Mouse (Mus musculus) embryonic facial prominence, embryonic 13.5 days (tissue): ENCODE results near the gene Atp10b. TPM values are rescaled to one million over a fixed set of nuclear protein-coding genes. Genes with fewer than 3 reads are reported as not detected.

Source experiments
- ATAC-seq: fragments of 200-750 bp; cut with Nextera tagmentation; 2 replicates; pipeline ENCODE4 v1.8.0; 2017; ENCODE audit warnings: low read depth; ENCODE audit not compliant: insufficient number of reproducible peaks, insufficient read depth, low FRiP score, low TSS enrichment
- H3K27ac ChIP-seq: fragments of 300-500 bp; sonication (generic); 2 replicates; pipeline ENCODE4 v1.5.1; 2015; ENCODE audit warnings: moderate library complexity, mild to moderate bottlenecking, inconsistent platforms
- H3K27me3 ChIP-seq: fragments of 300-500 bp; sonication (generic); 2 replicates; pipeline ENCODE4 v1.6.1; 2015; ENCODE audit warnings: mild to moderate bottlenecking, inconsistent platforms
- H3K36me3 ChIP-seq: fragments of 300-500 bp; sonication (generic); 2 replicates; pipeline ENCODE4 v1.6.1; 2015; ENCODE audit warnings: mild to moderate bottlenecking, inconsistent platforms
- H3K4me1 ChIP-seq: fragments of 300-500 bp; sonication (generic); 2 replicates; pipeline ENCODE4 v1.6.1; 2015; ENCODE audit warnings: inconsistent platforms
- H3K4me2 ChIP-seq: fragments of 300-500 bp; sonication (generic); 2 replicates; pipeline ENCODE4 v1.6.1; 2015; ENCODE audit warnings: moderate library complexity, mild to moderate bottlenecking, inconsistent platforms
- H3K4me3 ChIP-seq: fragments of 300-500 bp; sonication (generic); 2 replicates; pipeline ENCODE4 v1.5.1; 2015; ENCODE audit warnings: mild to moderate bottlenecking, inconsistent platforms
- H3K9ac ChIP-seq: fragments of 300-500 bp; sonication (generic); 2 replicates; pipeline ENCODE4 v1.6.1; 2015; ENCODE audit warnings: mild to moderate bottlenecking, inconsistent platforms
- H3K9me3 ChIP-seq: fragments of 300-500 bp; sonication (generic); 2 replicates; pipeline ENCODE4 v1.6.1; 2016; ENCODE audit warnings: inconsistent platforms
- WGBS: fragments of 180-500 bp; shearing (Covaris S2); methylation state at CpG from one replicate; pipeline ENCODE4 v1.1.7; 2015; ENCODE audit warnings: mixed read lengths; 5-methylcytosine and 5-hydroxymethylcytosine counted together
- polyA plus RNA-seq: library from polyadenylated mRNA; unstranded; fragments of >200 nt; fragmentation: Nextera tagmentation; extraction: Ambion mirVana; gene quantifications from 2 replicates; pipeline ENCODE4 v1.2.1, GENCODE M21; 2015

Gene Atp10b
- polyA plus RNA-seq, 1 experiment from 2014 or later, result 1.0 TPM

GRCm38 (mm10) chr11:43200089-43200488 lies 50.4 kb downstream of the Atp10b start:
- Histone ChIP-seq H3K27ac (no peak overlapping the region), H3K9me3 (no peaks in the 10 kb centered on the region), H3K36me3 (no peaks in the 10 kb centered on the region), H3K4me3 (no peak overlapping the region), H3K4me1 (0 out of 2 replicates have a peak, but pooled peaks cover 6% of the 10 kb centered on the region), H3K27me3 (no peaks in the 10 kb centered on the region), H3K9ac (no peak overlapping the region), H3K4me2 (no peak overlapping the region)
- 99% methylated on average over 2 of the region's 2 CpGs for WGBS
- ATAC-seq, result no peak

- Histone ChIP-seq H3K9ac (no peak overlapping the region), H3K27ac (no peak overlapping the region), H3K9me3 (no peaks in the 10 kb centered on the region), H3K4me3 (no peak overlapping the region), H3K4me1 (0 out of 2 replicates have a peak, but pooled peaks cover 6% of the 10 kb centered on the region), H3K27me3 (no peaks in the 10 kb centered on the region), H3K4me2 (no peak overlapping the region), H3K36me3 (no peaks in the 10 kb centered on the region)
- no peak for ATAC-seq
- 24% methylated on average over 3 of the region's 3 CpGs for WGBS
Observed at GRCm38 (mm10) chr11:43203580-43203979, 53.9 kb downstream of the Atp10b start.

DNA sequence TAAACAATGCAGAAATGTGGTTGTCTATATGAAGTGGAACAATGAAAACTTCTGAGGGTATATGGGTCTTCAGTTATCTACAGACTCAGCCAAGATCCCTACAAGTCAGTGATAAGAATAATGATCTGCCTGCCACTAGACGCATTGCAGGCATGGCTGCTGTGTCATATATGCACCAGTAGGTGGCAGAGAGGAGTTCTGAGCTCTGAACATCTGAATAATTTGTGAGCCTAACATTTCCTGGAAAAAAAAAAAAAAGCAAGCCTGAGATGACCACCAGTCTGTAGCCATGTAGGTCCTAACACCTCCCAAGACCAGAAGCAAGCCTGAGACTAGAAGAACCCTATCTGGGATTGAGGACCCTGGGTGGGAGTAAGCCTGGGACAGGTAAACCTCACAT lies 63.5 kb downstream of the Atp10b start:
- Histone ChIP-seq H3K4me1 (0 out of 2 replicates have a peak, but pooled peaks cover 3% of the 10 kb centered on the region), H3K9ac (no peak overlapping the region), H3K27me3 (no peaks in the 10 kb centered on the region), H3K36me3 (no peaks in the 10 kb centered on the region), H3K27ac (no peak overlapping the region), H3K4me2 (no peak overlapping the region), H3K9me3 (no peaks in the 10 kb centered on the region), H3K4me3 (no peak overlapping the region)
- no peak for ATAC-seq
- 28% methylated on average over 1 of the region's 1 CpGs for WGBS

- H3K4me2 ChIP-seq, result no peak overlapping the region
- no peak overlapping the region for H3K9ac ChIP-seq
- no peaks in the 10 kb centered on the region for H3K9me3 ChIP-seq
- no peak overlapping the region for H3K27ac ChIP-seq
- 0 out of 2 replicates have a peak, but pooled peaks have one; percentile 62 for ATAC-seq
- no peak overlapping the region for H3K4me3 ChIP-seq
- 92% methylated on average over 1 of the region's 1 CpGs for WGBS
- 0 out of 2 replicates have a peak, but pooled peaks cover 3% of the 10 kb centered on the region for H3K4me1 ChIP-seq
- H3K27me3 ChIP-seq, result no peaks in the 10 kb centered on the region
- H3K36me3 ChIP-seq, result no peaks in the 10 kb centered on the region
Observed at GRCm38 (mm10) chr11:43213740-43214139, 64.1 kb downstream of the Atp10b start.

GRCm38 (mm10) chr11:43217021-43217420 lies 67.3 kb downstream of the Atp10b start:
- Histone ChIP-seq H3K27me3 (no peaks in the 10 kb centered on the region), H3K9me3 (no peaks in the 10 kb centered on the region), H3K4me2 (no peak overlapping the region), H3K27ac (no peak overlapping the region), H3K4me1 (0 out of 2 replicates have a peak, but pooled peaks cover 3% of the 10 kb centered on the region), H3K4me3 (no peak overlapping the region), H3K36me3 (no peaks in the 10 kb centered on the region), H3K9ac (no peak overlapping the region)
- WGBS, result 66% methylated on average over 4 of the region's 4 CpGs
- ATAC-seq, result no peak; the same call in 1 of the 2 replicates

DNA sequence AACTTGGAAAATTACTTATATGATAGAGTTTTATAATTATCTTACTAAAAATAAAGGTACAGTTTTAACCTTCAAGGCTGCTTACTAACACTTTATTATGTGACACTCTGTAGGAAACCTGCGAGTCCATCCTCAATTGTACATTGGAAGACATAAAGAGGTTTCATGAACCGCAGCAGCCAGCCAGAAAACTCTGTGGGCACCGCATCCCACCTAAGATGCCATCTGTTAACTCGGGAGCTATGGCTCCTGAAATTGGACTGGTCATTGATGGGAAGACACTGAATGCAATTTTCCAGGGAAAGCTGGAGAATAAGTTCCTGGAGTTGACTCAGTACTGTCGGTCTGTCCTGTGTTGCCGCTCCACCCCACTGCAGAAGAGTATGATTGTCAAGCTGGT lies 80.6 kb downstream of the Atp10b start:
- Histone ChIP-seq H3K4me3 (no peak overlapping the region), H3K27ac (no peak overlapping the region), H3K4me2 (no peak overlapping the region), H3K9me3 (no peaks in the 10 kb centered on the region), H3K27me3 (no peaks in the 10 kb centered on the region), H3K4me1 (no peaks in the 10 kb centered on the region), H3K9ac (no peak overlapping the region), H3K36me3 (no peaks in the 10 kb centered on the region)
- WGBS, result 95% methylated on average over 6 of the region's 6 CpGs
- no peak for ATAC-seq

GRCm38 (mm10) chr11:43232073-43232472 lies 82.4 kb downstream of the Atp10b start:
- no peaks in the 10 kb centered on the region; the same call in 1 of the 2 replicates for H3K4me1 ChIP-seq
- H3K9ac ChIP-seq, result no peak overlapping the region
- H3K4me3 ChIP-seq, result no peak overlapping the region
- ATAC-seq, result no peak
- no peaks in the 10 kb centered on the region for H3K27me3 ChIP-seq
- no peak overlapping the region for H3K4me2 ChIP-seq
- H3K27ac ChIP-seq, result no peak overlapping the region
- H3K36me3 ChIP-seq, result no peaks in the 10 kb centered on the region
- WGBS, result 83% methylated on average over 7 of the region's 7 CpGs
- H3K9me3 ChIP-seq, result no peaks in the 10 kb centered on the region

DNA sequence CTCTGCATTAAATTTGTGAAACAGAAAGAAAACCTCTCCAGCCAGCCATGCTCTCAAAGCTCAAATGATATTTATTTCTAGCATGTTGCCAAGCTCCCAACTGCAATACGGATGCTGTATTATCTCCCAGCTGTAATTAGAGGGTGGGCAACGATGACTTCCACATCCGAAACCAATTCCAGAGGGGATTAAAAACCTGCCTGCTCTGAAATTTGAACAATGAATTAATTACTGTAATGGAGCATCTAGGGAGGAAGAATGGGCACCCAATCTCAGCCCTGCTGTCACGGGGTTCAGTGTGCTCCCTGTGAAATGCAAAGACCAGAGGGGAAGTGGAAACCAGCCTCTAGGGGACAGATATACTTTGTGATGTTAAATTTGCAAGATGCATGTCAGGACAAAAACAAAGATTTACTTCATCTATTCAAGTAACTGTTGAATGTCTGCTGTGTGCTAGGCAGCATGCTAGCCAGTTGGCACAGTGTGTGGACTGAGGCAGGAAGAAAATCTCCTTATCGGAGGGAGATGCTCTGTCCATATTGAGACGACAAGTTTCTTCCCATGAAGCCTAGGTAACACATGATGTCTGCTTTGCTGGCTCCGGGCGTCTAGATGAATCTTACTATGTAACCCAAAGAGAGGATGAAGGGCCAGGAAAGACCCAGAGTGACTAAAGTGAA lies 86.8 kb downstream of the Atp10b start:
- Histone ChIP-seq H3K4me2 (no peak overlapping the region), H3K4me3 (no peak overlapping the region), H3K27ac (no peak overlapping the region), H3K9me3 (no peaks in the 10 kb centered on the region), H3K4me1 (no peaks in the 10 kb centered on the region; the same call in 1 of the 2 replicates), H3K9ac (no peak overlapping the region), H3K27me3 (no peaks in the 10 kb centered on the region), H3K36me3 (no peaks in the 10 kb centered on the region)
- WGBS, result 70% methylated on average over 8 of the region's 8 CpGs
- no peak for ATAC-seq

- Histone ChIP-seq H3K27ac (no peak overlapping the region), H3K9ac (no peak overlapping the region), H3K4me3 (no peak overlapping the region), H3K4me2 (no peak overlapping the region), H3K36me3 (no peaks in the 10 kb centered on the region), H3K4me1 (no peaks in the 10 kb centered on the region; the same call in 1 of the 2 replicates), H3K27me3 (no peaks in the 10 kb centered on the region), H3K9me3 (no peaks in the 10 kb centered on the region)
- 94% methylated on average over 8 of the region's 8 CpGs for WGBS
- no peak for ATAC-seq
Observed at GRCm38 (mm10) chr11:43239804-43240203, 90.1 kb downstream of the Atp10b start.

DNA sequence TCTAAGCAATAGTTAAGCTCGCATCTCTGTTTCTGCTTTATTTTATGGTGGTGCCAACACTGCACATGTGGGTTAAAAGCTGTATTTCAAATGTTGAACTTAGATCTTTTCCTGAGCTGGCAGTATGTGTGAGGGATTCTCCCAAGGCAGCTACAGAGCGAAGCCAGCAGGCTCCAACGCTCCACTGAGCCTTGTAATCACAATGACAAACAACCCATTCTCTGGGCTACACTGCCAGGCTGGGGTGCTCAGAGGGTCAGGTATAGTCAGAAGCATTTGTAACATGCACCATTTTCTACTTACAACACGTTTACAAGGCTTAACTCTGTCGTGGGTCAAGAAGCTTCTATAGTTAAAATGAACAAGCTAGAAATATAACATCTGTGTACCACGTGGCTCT lies 103.4 kb downstream of the Atp10b start:
- Histone ChIP-seq H3K9ac (no peak overlapping the region), H3K4me1 (peaks cover 4% of the 10 kb centered on the region; the same call in 1 of the 2 replicates), H3K27me3 (no peaks in the 10 kb centered on the region), H3K36me3 (no peaks in the 10 kb centered on the region), H3K4me2 (no peak overlapping the region), H3K9me3 (no peaks in the 10 kb centered on the region), H3K4me3 (no peak overlapping the region), H3K27ac (no peak overlapping the region)
- no peak for ATAC-seq
- 31% methylated on average over 6 of the region's 6 CpGs for WGBS

DNA sequence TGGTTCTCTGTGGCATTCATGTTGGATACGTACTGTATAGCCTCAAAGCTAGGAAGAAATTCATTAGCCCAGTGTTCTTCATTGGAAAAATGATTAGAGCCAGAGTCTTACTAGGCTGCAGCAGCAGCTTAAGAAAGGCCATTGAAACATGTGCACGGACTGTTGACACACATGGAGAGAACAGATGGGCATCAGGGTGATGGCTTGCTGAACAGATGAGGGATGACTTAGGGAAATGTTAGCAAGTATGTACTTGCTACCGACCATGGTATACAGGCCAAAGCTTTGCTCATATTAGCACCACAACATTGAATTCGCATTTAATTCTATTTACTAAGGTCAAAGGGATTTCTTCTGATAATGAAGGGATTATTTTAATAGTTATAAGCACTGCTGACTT lies 105.6 kb downstream of the Atp10b start:
- no peak for ATAC-seq
- Histone ChIP-seq H3K4me2 (no peak overlapping the region), H3K9ac (no peak overlapping the region), H3K27ac (no peak overlapping the region), H3K27me3 (no peaks in the 10 kb centered on the region), H3K4me1 (peaks cover 8% of the 10 kb centered on the region; the same call in 1 of the 2 replicates), H3K9me3 (no peaks in the 10 kb centered on the region), H3K4me3 (no peak overlapping the region), H3K36me3 (no peaks in the 10 kb centered on the region)
- 81% methylated on average over 4 of the region's 4 CpGs for WGBS

DNA sequence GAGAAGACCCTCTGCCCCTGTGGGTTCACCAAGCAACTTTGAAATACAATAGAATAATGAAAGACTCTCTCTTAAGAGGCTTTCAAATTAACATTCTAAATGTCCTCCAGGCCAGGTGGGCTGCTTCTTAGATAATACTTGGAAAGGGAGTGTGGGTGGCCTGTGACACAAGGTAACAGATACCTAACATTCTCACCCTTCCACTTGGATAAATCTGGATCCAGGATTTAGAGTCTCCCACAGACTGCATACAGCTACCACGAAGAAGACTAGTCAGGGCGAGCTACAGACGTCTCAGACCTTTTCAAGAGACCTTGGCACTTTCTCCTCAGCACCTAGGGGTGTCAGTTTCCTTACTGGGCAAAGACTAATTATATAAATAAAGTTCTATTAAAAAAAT lies 107.6 kb downstream of the Atp10b start:
- H3K4me2 ChIP-seq, result no peak overlapping the region
- H3K27ac ChIP-seq, result no peak overlapping the region
- H3K36me3 ChIP-seq, result no peaks in the 10 kb centered on the region
- H3K4me3 ChIP-seq, result no peak overlapping the region
- no peak overlapping the region for H3K9ac ChIP-seq
- H3K27me3 ChIP-seq, result no peaks in the 10 kb centered on the region
- WGBS, result 63% methylated on average over 3 of the region's 3 CpGs
- H3K4me1 ChIP-seq, result peaks cover 8% of the 10 kb centered on the region; the same call in 1 of the 2 replicates
- ATAC-seq, result no peak
- no peaks in the 10 kb centered on the region for H3K9me3 ChIP-seq
